Mouse (Mus musculus) retina, embryonic 14.5 days (tissue): ENCODE results near the gene Sgcg.
A peak's percentile ranks its signal among the peaks of the same experiment; 100 is the strongest.

Source experiments
- DNase-seq: peaks from one replicate; pipeline ENCODE4 v3.0.0-alpha.2; 2015; ENCODE audit warnings: low spot score

Gene Sgcg

GRCm38 (mm10) chr14:61232016-61232568, 26.2 kb downstream of the Sgcg start:
- no peak for DNase-seq

GRCm38 (mm10) chr14:61230179-61230578, 28.1 kb downstream of the Sgcg start:
- no peak for DNase-seq

- DNase-seq: no peak
Observed at GRCm38 (mm10) chr14:61229763-61230162, 28.5 kb downstream of the Sgcg start.

- no peak for DNase-seq
Observed at GRCm38 (mm10) chr14:61226151-61226550, 32.1 kb downstream of the Sgcg start.

- no peak for DNase-seq
Observed at GRCm38 (mm10) chr14:61224387-61225077, 33.8 kb downstream of the Sgcg start.

GRCm38 (mm10) chr14:61223740-61224139, 34.5 kb downstream of the Sgcg start:
- no peak for DNase-seq

- no peak for DNase-seq
Observed at GRCm38 (mm10) chr14:61222506-61222905, 35.8 kb downstream of the Sgcg start.

- no peak for DNase-seq
Observed at GRCm38 (mm10) chr14:61221166-61221565, 37.1 kb downstream of the Sgcg start.

- no peak for DNase-seq
Observed at GRCm38 (mm10) chr14:61211754-61212153, 46.5 kb downstream of the Sgcg start.

GRCm38 (mm10) chr14:61210111-61210510, 48.2 kb downstream of the Sgcg start:
- DNase-seq: no peak

GRCm38 (mm10) chr14:61194416-61194815, 63.9 kb downstream of the Sgcg start:
- DNase-seq: no peak

GRCm38 (mm10) chr14:61192326-61192725, 66.0 kb downstream of the Sgcg start:
- DNase-seq: no peak

GRCm38 (mm10) chr14:61191904-61192303, 66.4 kb downstream of the Sgcg start:
- no peak for DNase-seq

GRCm38 (mm10) chr14:61173229-61173628, 85.1 kb downstream of the Sgcg start:
- peak; percentile 73 for DNase-seq

- peak; percentile 100 for DNase-seq
Observed at GRCm38 (mm10) chr14:61172548-61173158, 85.6 kb downstream of the Sgcg start.

GRCm38 (mm10) chr14:61171261-61171970, 86.9 kb downstream of the Sgcg start:
- DNase-seq: no peak
